Mouse (Mus musculus) forebrain, embryonic 10.5 days (tissue): Measurements from ENCODE around the gene A730071L15Rik. TPM values are rescaled to one million over a fixed set of nuclear protein-coding genes. Genes with fewer than 3 reads are reported as not detected.

Experiments used
- DNase-seq: peaks from one replicate; pipeline ENCODE4 v3.0.0-alpha.2; 2017; ENCODE audit warnings: low spot score; ENCODE audit errors: extremely low spot score
- H3K27ac ChIP-seq: fragments of 300-500 bp; sonication (generic); 2 replicates; pipeline ENCODE4 v1.5.1; 2016; ENCODE audit warnings: mild to moderate bottlenecking
- H3K27me3 ChIP-seq: fragments of 300-500 bp; sonication (generic); 2 replicates; pipeline ENCODE4 v1.6.1; 2016; ENCODE audit warnings: mild to moderate bottlenecking; ENCODE audit not compliant: poor library complexity, severe bottlenecking
- H3K36me3 ChIP-seq: fragments of 300-500 bp; sonication (generic); replicated peaks from 2 replicates; pipeline ENCODE4 v1.6.1; 2016; ENCODE audit warnings: mild to moderate bottlenecking, moderate library complexity
- H3K4me1 ChIP-seq: fragments of 300-500 bp; sonication (generic); 2 replicates; pipeline ENCODE4 v1.6.1; 2016
- H3K4me3 ChIP-seq: fragments of 300-500 bp; sonication (generic); 2 replicates; pipeline ENCODE4 v1.5.1; 2016; ENCODE audit warnings: mild to moderate bottlenecking, moderate library complexity
- H3K9me3 ChIP-seq: fragments of 300-500 bp; sonication (generic); 2 replicates; pipeline ENCODE4 v1.6.1; 2016; ENCODE audit warnings: mild to moderate bottlenecking, moderate library complexity
- WGBS: fragments of 180-500 bp; shearing (Covaris S2); methylation state at CpG from one replicate; pipeline ENCODE4 v1.1.7; 2016; 5-methylcytosine and 5-hydroxymethylcytosine counted together
- polyA plus RNA-seq: library from polyadenylated mRNA; unstranded; fragments of >200 nt; fragmentation: Nextera tagmentation; extraction: Ambion mirVana; gene quantifications from 2 replicates; pipeline ENCODE4 v1.2.1, GENCODE M21; 2016

The A730071L15Rik gene
- polyA plus RNA-seq, 1 experiment from 2014 or later = 0.57 TPM

DNA sequence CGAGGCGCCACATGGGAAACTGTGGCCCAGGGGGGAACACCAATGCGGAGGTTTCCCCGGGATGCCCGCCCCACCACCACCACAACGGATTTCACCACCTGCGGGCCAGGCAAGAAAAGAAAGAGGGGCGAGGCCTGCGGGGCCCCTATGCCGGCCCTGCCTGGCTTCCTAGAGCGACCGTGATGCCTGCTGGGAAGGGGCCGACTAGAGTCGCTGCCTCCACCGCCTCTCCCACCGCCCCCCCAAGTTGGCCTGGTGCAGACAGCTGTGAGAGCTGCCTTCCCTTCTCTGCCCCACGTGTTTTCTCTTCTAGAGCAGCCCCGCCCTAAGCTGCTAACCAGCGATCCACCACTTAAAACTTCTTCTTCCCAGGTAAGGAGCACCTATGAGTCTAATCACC is 44.9 kb downstream of the A730071L15Rik start:
- Histone ChIP-seq H3K27me3 (no peaks in the 10 kb centered on the region), H3K9me3 (no peaks in the 10 kb centered on the region), H3K27ac (no peak overlapping the region), H3K4me3 (no peak overlapping the region), H3K36me3 (no peaks in the 10 kb centered on the region), H3K4me1 (0 out of 2 replicates have a peak, but pooled peaks cover 3% of the 10 kb centered on the region)
- no peak for DNase-seq
- WGBS = 54% methylated on average over 19 of the region's 19 CpGs

Other genes with a start within 250 kb of the A730071L15Rik start
- 2.2 and 2.5 TPM in 2 replicates for gene Gck, start 249.9 kb upstream of the A730071L15Rik start, polyA plus RNA-seq
- 58.5 and 65.5 TPM in 2 replicates for gene Ykt6, start 244.3 kb upstream of the A730071L15Rik start, polyA plus RNA-seq
- gene Camk2b, start 133.7 kb upstream of the A730071L15Rik start, polyA plus RNA-seq = 0.51 and 0.63 TPM in 2 replicates
- 56.5 and 57.3 TPM in 2 replicates for gene Nudcd3, start 386 bp downstream of the A730071L15Rik start, polyA plus RNA-seq
- gene Npc1l1, start 30.1 kb downstream of the A730071L15Rik start, polyA plus RNA-seq = not detected in 2 replicates
- gene Ddx56, start 67.7 kb downstream of the A730071L15Rik start, polyA plus RNA-seq = 133 and 135 TPM in 2 replicates
- 116 and 126 TPM in 2 replicates for gene Tmed4, start 74.8 kb downstream of the A730071L15Rik start, polyA plus RNA-seq
- 112 and 115 TPM in 2 replicates for gene Ogdh, start 91.6 kb downstream of the A730071L15Rik start, polyA plus RNA-seq
- 13.6 and 15.9 TPM in 2 replicates for gene Zmiz2, start 189.0 kb downstream of the A730071L15Rik start, polyA plus RNA-seq
- 6,009 and 6,074 TPM in 2 replicates for gene Ppia, start 215.4 kb downstream of the A730071L15Rik start, polyA plus RNA-seq
- 844 and 848 TPM in 2 replicates for gene H2afv, start 244.4 kb downstream of the A730071L15Rik start, polyA plus RNA-seq